Mouse (Mus musculus) forebrain, embryonic 14.5 days (tissue): ENCODE results near the gene Hist2h2aa2. TPM values are rescaled to one million over a fixed set of nuclear protein-coding genes. Genes with fewer than 3 reads are reported as not detected.

Experiments
- ATAC-seq: fragments of 200-750 bp; cut with Nextera tagmentation; 2 replicates; pipeline ENCODE4 v1.8.0; 2017; ENCODE audit warnings: mild to moderate bottlenecking, moderate library complexity
- DNase-seq: peaks from one replicate; pipeline ENCODE4 v3.0.0-alpha.2; 2015; ENCODE audit warnings: low spot score
- H3K27ac ChIP-seq: fragments of 300-500 bp; sonication (generic); 2 replicates; pipeline ENCODE4 v1.5.1; 2014; ENCODE audit warnings: low read depth, mild to moderate bottlenecking, control low read depth, low read length, moderate library complexity
- H3K27me3 ChIP-seq: fragments of 300-500 bp; sonication (generic); replicated peaks from 2 replicates; pipeline ENCODE4 v1.6.1; 2014; ENCODE audit warnings: low read length, control low read depth, mixed read lengths; ENCODE audit not compliant: control insufficient read depth, insufficient read depth
- H3K36me3 ChIP-seq: fragments of 300-500 bp; sonication (generic); 2 replicates; pipeline ENCODE4 v1.6.1; 2014; ENCODE audit warnings: low read length, control low read depth; ENCODE audit not compliant: control insufficient read depth, insufficient read depth
- H3K4me1 ChIP-seq: fragments of 300-500 bp; sonication (generic); 2 replicates; pipeline ENCODE4 v1.6.1; 2014; ENCODE audit warnings: antibody characterized with exemption, low read length, control low read depth; ENCODE audit not compliant: control insufficient read depth, insufficient read depth
- H3K4me2 ChIP-seq: fragments of 300-500 bp; sonication (generic); 2 replicates; pipeline ENCODE4 v1.6.1; 2014; ENCODE audit warnings: mild to moderate bottlenecking, control low read depth, low read length
- H3K4me3 ChIP-seq: fragments of 300-500 bp; sonication (generic); 2 replicates; pipeline ENCODE4 v1.5.1; 2014; ENCODE audit warnings: low read depth, low read length, control low read depth
- H3K9ac ChIP-seq: fragments of 300-500 bp; sonication (generic); 2 replicates; pipeline ENCODE4 v1.6.1; 2014; ENCODE audit warnings: mild to moderate bottlenecking, low read length, control low read depth, moderate library complexity
- H3K9me3 ChIP-seq: fragments of 300-500 bp; sonication (generic); replicated peaks from 2 replicates; pipeline ENCODE4 v1.6.1; 2016; ENCODE audit warnings: low read length, control low read depth, mixed read lengths; ENCODE audit not compliant: control insufficient read depth
- WGBS: fragments of 180-500 bp; shearing (Covaris S2); extraction: QIAGEN DNeasy Blood & Tissue Kit; methylation state at CpG from one replicate; pipeline ENCODE4 v1.1.7; 2014; 5-methylcytosine and 5-hydroxymethylcytosine counted together
- polyA plus RNA-seq: library from polyadenylated mRNA; unstranded; fragments of >200 nt; fragmentation: Nextera tagmentation; extraction: Ambion mirVana; gene quantifications from 2 replicates; pipeline ENCODE4 v1.2.1, GENCODE M21; 2014

Gene Hist2h2aa2
- polyA plus RNA-seq, 1 experiment from 2014 or later = 74.2 TPM

- peak; percentile 93 for ATAC-seq
- 0% methylated on average over 40 of the region's 40 CpGs for WGBS
Observed at GRCm38 (mm10) chr3:96262979-96263550, 23.0 kb upstream of the Hist2h2aa2 start, which contains the start of gene Hist2h4. Hist2h4 (minus strand) TSS chr3:96263311.

GRCm38 (mm10) chr3:96262216-96262875 lies 22.3 kb upstream of the Hist2h2aa2 start:
- peak overlapping the region; percentile 98 for H3K27ac ChIP-seq
- H3K4me2 ChIP-seq = peak overlapping the region; percentile 84
- H3K36me3 ChIP-seq = no peaks in the 10 kb centered on the region
- ATAC-seq (peak; percentile 62), DNase-seq (peak; percentile 88)
- peak overlapping the region; percentile 86 for H3K9ac ChIP-seq
- H3K4me3 ChIP-seq = peak overlapping the region; percentile 55
- no peaks in the 10 kb centered on the region for H3K9me3 ChIP-seq
- H3K27me3 ChIP-seq = no peaks in the 10 kb centered on the region
- peaks cover 18% of the 10 kb centered on the region for H3K4me1 ChIP-seq
- under 1% methylated on average over 19 of the region's 19 CpGs for WGBS

More at GRCm38 (mm10) chr3:96262979-96263550, 23.0 kb upstream of the Hist2h2aa2 start, which contains the start of gene Hist2h4:
- peak within 1 kb of the TSS; percentile 84 for H3K4me2 ChIP-seq
- H3K27me3 ChIP-seq = no peaks in the 10 kb centered on the region
- H3K36me3 ChIP-seq = no peaks in the 10 kb centered on the region
- H3K27ac ChIP-seq = peak within 1 kb of the TSS; percentile 98
- DNase-seq = peak; percentile 98
- peak within 1 kb of the TSS; percentile 86 for H3K9ac ChIP-seq
- peaks cover 18% of the 10 kb centered on the region for H3K4me1 ChIP-seq
- H3K9me3 ChIP-seq = no peaks in the 10 kb centered on the region
- peak within 1 kb of the TSS; percentile 55 for H3K4me3 ChIP-seq

GRCm38 (mm10) chr3:96261623-96262022 lies 21.5 kb upstream of the Hist2h2aa2 start:
- peak overlapping the region; percentile 55; the same call in 1 of the 2 replicates for H3K4me3 ChIP-seq
- ATAC-seq = no peak
- no peaks in the 10 kb centered on the region for H3K9me3 ChIP-seq
- peaks cover 18% of the 10 kb centered on the region for H3K4me1 ChIP-seq
- WGBS = 64% methylated on average over 3 of the region's 3 CpGs
- peak overlapping the region; percentile 86 for H3K9ac ChIP-seq
- no peaks in the 10 kb centered on the region for H3K36me3 ChIP-seq
- peak overlapping the region; percentile 84 for H3K4me2 ChIP-seq
- no peaks in the 10 kb centered on the region for H3K27me3 ChIP-seq
- DNase-seq = no peak
- peak overlapping the region; percentile 98 for H3K27ac ChIP-seq

- no peaks in the 10 kb centered on the region for H3K36me3 ChIP-seq
- WGBS = 90% methylated on average over 5 of the region's 5 CpGs
- no peaks in the 10 kb centered on the region for H3K27me3 ChIP-seq
- no peak overlapping the region for H3K27ac ChIP-seq
- no peak for DNase-seq
- H3K9ac ChIP-seq = no peak overlapping the region
- no peak for ATAC-seq
- H3K4me3 ChIP-seq = no peak overlapping the region
- H3K9me3 ChIP-seq = no peaks in the 10 kb centered on the region
- H3K4me1 ChIP-seq = peaks cover 18% of the 10 kb centered on the region
- no peak overlapping the region for H3K4me2 ChIP-seq
Observed at GRCm38 (mm10) chr3:96260220-96260619, 20.1 kb upstream of the Hist2h2aa2 start.

GRCm38 (mm10) chr3:96257190-96257589 lies 17.1 kb upstream of the Hist2h2aa2 start:
- WGBS = 85% methylated on average over 3 of the region's 3 CpGs
- no peak overlapping the region for H3K4me2 ChIP-seq
- DNase-seq (no peak), ATAC-seq (no peak)
- no peaks in the 10 kb centered on the region for H3K36me3 ChIP-seq
- H3K4me3 ChIP-seq = no peak overlapping the region
- H3K9ac ChIP-seq = no peak overlapping the region
- no peak overlapping the region for H3K27ac ChIP-seq
- no peaks in the 10 kb centered on the region for H3K27me3 ChIP-seq
- H3K9me3 ChIP-seq = no peaks in the 10 kb centered on the region
- H3K4me1 ChIP-seq = peaks cover 6% of the 10 kb centered on the region

- 86% methylated on average over 5 of the region's 5 CpGs for WGBS
- no peaks in the 10 kb centered on the region for H3K4me1 ChIP-seq
- no peaks in the 10 kb centered on the region for H3K36me3 ChIP-seq
- H3K4me2 ChIP-seq = no peak overlapping the region
- ATAC-seq (no peak), DNase-seq (no peak)
- no peak overlapping the region for H3K9ac ChIP-seq
- no peak overlapping the region for H3K4me3 ChIP-seq
- no peak overlapping the region for H3K27ac ChIP-seq
- no peaks in the 10 kb centered on the region for H3K27me3 ChIP-seq
- H3K9me3 ChIP-seq = no peaks in the 10 kb centered on the region
Observed at GRCm38 (mm10) chr3:96255926-96256593, 16.0 kb upstream of the Hist2h2aa2 start.

GRCm38 (mm10) chr3:96254683-96255355 lies 14.7 kb upstream of the Hist2h2aa2 start:
- Histone ChIP-seq H3K27ac (no peak overlapping the region), H3K36me3 (no peaks in the 10 kb centered on the region), H3K4me3 (no peak overlapping the region), H3K4me2 (no peak overlapping the region), H3K27me3 (no peaks in the 10 kb centered on the region), H3K9ac (no peak overlapping the region), H3K4me1 (no peaks in the 10 kb centered on the region), H3K9me3 (no peaks in the 10 kb centered on the region)
- ATAC-seq = peak; percentile 58; the same call in 1 of the 2 replicates
- 56% methylated on average over 10 of the region's 10 CpGs for WGBS
- peak; percentile 62 for DNase-seq

- Histone ChIP-seq H3K9ac (no peak overlapping the region), H3K9me3 (no peaks in the 10 kb centered on the region), H3K4me1 (peaks cover 4% of the 10 kb centered on the region; the same call in 1 of the 2 replicates), H3K36me3 (no peaks in the 10 kb centered on the region), H3K4me3 (no peak overlapping the region), H3K27ac (no peak overlapping the region), H3K4me2 (no peak overlapping the region), H3K27me3 (no peaks in the 10 kb centered on the region)
- 91% methylated on average over 3 of the region's 3 CpGs for WGBS
- no peak for ATAC-seq
- DNase-seq = no peak
Observed at GRCm38 (mm10) chr3:96251787-96252186, 11.7 kb upstream of the Hist2h2aa2 start.
